Mouse (Mus musculus): ENCODE measurements around the gene Rtn3.
A peak's percentile ranks its signal among the peaks of the same experiment; 100 is the strongest.
"Not testable (repeated sequence)": the region's sequence is repeated elsewhere in the genome, so short reads cannot be mapped to it uniquely, and the experiment has no call there.

The Rtn3 gene

DNA sequence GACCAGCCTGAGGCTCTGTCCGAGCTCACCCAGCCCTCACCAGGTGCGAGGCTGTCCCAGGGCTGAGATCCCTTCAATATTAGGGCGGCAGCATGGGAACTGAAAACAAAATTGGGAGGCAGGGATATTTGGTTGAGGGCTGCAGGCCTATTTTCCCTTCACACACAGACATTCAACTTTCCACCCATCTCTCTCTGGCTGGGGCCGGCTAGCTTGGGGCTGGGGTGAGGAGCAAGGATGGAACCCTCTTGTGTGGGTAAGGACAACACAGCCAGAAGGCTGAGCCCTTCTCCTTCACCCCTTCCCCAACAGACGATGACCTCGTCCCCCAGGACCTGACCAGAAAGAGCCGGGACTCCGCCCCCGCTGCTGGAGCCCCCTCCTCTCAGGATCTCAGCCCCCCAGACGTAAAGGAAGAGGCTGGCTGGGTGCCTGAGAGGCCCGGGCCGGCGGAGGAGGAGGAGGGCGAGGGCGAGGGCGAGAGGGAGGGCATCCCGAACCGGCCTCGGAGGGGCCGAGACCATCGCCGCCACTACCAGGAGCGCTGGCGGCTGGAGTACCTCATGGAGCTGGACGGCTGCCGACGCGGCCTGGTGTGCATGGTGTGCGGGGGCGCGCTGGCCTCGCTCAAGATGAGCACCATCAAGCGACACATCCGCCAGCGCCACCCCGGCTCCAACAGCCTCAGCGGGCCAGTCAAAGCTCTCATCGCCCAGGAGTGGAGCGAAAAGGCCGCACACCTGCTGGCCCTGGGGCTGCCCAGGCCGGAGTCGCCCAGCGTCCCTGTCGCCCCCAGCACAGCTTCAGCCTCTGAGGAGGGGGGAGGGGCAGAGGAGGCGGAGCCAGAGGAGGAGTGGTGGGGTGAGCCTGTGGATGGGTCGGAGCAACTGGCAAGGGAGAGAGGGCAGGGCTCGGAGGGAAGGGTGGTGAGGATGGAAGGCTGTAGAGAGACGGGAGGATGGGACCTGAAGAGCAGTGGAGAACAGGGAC, 61.2 kb downstream of the Rtn3 start:
- peak; percentile 74 for DNase-seq

DNA sequence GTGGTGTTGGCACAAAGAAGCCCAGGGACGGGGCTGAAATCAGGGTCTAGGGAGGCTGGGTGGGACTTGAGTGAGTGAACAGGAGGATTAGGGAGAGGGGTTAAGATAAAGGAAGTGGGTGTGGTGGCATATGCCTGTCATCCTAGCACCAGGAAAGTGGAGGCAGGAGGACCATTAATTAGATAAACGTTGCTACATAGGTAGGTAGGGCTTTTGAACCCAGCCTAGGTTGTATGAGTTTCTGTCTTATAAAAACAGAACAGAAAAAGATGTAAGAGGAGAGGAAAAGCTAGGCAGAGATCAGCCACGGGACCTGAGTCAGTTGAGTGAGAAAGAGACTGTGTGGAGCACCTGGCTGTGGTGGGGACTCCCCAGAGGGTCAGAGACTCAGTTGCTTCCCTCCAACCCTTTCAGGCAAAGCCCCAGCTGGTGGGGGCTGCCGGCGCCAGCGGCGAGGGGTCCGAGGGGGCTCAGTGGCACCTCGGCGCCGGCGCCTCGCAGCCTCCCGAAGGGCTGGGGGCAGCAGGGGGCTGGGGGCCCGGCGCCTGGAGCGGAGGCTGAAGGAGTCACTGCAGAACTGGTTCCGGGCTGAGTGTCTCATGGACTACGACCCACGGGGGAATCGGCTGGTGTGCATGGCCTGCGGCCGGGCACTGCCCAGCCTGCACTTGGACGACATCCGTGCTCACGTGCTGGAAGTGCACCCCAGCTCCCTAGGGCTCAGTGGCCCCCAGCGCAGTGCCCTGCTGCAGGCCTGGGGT, 62.1 kb downstream of the Rtn3 start:
- DNase-seq, result no peak

DNA sequence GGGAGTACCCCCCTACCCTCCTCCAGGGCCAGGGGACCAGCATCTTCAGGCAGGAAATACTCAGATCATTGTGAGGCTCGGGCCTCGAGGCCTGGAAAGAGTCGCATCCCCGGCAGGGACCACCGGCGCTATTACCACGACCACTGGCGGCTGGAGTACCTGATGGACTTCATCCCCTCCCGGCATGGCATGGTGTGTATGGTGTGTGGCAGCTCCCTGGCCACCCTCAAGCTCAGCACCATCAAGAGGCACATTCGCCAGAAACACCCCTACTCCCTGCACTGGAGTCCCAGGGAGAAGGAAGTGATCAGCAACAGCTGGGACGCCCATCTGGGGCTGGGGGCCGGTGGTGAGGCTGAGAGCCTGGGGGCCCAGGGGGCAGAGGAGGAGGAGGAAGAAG, 63.0 kb downstream of the Rtn3 start:
- DNase-seq, result no peak

DNA sequence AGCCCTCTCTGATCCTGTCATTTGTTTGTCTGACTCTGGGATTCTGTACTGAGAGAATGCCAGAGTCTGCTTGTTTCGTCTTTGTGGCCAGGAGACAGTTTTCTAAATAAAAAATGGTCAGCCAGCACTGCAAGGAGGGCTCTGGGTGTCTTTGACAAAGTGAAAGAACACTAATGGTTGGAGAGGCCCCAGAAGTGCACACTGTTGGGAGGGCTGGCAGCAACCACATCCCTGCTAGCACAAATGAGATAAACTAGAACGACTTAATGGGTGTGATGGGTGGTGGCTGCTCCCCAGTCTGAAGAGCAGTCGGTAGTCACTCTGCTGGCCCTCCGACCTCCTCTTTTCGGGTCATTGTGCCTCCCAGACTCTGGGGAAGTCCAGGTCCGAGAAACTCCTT, 63.9 kb downstream of the Rtn3 start:
- DNase-seq, result no peak

DNA sequence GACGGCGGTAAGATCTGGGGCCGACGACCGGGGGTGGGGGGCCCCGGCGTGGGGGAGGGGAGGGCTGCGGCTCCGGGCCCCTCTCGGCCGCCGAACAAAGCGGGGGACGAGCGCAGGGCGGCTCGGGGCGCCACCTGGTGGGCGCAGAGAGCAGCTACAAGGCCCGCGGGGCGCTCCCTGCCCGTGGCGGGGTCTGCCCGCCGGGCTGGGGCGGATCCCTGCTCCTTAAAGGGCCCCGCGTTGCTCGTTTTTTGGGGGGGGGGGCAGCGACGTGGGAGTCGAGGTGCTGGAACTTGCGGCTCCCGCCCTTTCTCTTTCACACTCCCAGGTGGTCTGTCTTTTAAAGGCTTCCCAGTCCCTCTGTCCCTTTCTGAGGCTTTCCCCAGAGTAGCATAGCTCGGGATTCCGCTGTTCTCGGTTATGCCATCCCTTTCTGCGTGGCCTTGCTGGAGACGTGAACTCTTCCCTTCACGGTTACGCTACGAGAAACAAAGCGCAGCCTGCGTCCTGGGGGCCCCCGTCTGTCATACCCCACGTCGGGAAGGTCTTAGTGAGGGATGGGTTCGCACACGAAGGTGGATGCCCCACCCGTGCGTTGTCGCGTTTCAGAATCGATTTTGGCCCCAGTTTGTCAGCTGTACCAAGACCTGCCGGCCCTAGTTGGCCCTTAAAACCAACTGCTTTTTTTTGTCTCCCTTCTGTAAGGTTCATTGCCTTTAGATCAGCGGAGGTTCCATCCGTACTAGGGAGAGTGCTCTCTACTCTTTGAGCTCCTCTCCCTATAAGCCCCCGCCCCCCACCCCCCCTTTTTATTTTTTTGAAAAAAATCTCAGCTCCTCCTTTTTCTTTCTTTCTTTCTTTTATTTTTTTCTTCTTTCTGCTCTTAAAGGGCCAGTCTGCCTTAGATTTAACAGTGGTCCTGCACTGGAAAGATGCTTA, 64.9 kb downstream of the Rtn3 start:
- DNase-seq, result peak; percentile 84

DNA sequence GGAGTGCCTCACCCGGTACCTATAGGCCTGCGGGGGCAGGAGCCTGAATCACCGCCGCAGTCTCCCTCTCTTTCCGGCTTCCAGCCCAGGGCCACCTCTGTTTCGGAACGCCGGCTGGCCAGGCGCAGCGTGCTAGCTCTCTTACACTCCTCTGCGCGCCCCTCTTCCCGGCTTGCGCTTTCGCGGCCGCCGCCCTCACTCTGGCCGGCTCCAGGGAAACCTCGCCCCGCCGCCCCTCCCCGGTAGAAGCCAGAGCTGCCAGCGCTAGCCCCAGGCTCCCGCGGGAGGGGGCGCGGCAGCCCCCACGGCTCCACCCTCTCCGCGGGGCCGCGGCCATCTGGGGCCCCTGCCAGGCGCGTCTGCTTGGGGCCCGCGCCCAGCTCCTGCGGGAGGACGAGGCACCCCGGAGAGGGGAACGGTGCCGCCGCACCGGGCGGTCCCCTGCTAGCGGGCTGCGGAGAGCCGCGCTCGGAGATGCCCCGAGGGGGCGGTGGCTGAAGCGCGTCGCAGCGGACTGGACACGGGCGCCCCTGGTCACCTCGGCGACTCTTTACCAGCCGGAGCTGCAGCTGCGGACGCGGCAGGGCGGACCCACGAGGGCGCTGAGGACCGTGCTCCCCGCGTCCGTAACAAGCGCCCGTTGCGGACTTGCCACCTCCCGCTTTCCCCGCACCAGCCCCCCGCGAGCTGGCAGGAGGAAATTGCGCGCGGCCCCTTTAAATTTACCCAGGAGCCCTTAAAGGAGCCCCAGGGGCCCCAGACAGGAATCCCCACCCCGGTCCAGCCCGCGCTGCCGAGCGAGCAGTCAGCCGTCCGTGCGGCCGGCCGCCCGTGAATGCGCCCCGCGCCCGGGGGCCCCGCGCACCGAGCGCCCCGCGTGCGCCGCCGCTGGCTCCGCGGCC, 66.0 kb downstream of the Rtn3 start, which contains the start of gene 2700081O15Rik:
TSS of gene 2700081O15Rik (plus strand) at position 792 of the 902 bp plus-strand sequence.
- peak; percentile 75 for DNase-seq

DNA sequence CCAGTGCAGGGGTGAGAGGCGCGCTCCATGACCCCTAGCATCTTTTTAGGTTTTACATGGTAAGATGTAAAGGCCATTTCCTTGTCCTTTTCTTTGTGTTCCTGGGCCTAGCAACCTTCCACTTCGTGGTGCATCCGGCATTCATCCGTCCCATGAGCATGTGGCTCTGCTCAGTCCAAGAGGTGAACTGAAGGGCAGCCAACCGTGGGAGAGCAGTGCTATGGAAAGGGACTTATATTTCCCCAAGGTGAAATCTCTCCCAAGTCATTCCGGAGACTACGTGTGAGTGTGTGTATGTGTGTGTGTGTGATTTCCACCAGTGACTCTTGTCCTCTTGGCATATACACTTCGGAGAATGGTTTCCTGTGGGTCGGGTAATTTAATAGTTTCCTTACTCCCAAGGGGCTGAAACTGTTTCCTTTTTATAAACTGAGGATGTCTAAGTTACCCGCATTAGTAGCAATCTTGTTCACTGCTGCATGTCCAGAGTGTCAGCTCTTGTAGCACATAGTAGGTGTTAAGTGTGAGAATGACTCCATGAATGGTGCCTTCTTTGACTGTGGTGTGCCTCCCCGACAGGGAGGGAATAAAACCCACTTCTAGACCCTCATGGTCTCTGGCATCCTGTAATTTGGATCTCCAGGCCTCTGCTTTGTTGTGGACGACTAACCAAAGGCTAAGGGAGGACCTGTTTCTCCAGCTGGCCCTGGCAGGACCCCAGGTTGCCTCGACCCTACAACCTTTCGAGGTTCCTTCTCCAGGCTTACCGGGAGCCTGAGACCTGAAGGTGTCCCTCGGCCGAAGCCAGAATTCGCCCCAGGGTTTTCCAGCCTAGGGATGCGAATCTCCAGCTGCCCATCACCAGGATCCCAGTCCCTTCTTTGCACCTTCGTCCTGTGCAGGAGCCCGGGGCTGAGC, 66.9 kb downstream of the Rtn3 start:
- no peak for DNase-seq

DNA sequence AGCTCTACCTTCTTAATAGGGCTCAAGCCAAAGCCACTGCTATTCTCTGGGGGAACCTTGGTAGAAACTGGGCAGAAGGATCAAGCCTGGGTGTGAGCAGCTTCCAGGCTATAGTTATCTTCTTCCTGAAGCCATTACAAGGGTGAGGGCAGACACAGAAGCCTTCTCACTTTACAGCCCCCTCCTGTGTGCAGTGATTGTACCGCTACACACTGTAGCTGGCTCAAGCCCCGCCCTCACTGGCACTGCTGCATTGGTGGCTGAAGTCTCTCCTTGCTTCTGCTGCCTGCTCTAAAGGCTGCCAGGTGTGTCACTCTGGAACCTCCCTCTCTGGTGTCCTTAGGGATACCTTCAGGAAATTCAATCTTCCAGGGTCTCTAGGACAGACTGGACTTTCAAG, 70.7 kb downstream of the Rtn3 start:
- DNase-seq, result no peak

DNA sequence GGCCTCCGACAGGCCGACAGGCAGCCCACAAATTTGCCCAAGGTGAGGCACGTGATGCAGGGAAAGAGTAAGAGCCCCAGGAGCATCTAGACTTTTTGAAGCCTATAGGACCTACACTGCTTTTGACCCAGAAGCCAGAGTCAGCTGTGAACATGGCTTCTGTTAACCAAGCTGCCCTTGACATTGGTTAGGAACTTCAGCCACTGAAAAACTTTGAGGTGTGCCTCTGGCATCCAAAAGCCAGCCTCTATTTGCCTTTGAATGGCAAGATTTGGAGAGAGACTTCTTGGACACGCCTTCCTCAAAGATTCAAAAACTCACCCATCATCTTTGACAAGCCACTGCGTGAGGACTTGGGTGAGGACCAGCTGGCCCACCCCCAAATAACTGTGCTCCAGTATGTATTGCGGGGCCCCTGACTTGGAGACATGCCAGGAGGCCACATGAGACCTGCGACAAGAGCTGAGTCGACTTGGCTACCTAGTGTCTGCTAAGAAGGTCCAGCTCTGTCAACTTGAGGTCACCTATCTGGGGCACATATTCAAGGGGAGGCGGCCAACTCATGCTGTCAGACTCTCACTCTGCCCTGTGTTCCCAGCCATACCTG, 78.4 kb downstream of the Rtn3 start:
- no peak for DNase-seq

DNA sequence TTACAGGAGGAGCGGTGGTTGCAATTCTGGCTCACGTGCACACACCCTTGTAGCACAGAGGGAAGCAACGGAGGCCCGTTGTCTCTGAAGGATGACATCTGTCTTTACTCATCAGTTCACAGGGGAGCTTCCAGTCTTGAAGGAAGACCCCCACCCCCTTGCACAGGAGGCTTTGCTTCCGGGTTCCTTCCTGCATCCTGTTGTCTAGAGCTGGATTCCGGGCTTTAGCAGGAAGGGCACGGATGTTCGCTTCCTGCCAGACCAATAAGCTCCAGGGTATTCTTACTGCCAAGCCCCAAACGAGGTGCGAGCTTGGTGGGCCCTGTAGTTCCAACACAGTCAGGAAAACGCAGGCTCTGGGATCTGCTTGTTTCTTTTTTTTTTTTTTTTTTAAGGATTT, 82.4 kb downstream of the Rtn3 start:
- no peak for DNase-seq

DNA sequence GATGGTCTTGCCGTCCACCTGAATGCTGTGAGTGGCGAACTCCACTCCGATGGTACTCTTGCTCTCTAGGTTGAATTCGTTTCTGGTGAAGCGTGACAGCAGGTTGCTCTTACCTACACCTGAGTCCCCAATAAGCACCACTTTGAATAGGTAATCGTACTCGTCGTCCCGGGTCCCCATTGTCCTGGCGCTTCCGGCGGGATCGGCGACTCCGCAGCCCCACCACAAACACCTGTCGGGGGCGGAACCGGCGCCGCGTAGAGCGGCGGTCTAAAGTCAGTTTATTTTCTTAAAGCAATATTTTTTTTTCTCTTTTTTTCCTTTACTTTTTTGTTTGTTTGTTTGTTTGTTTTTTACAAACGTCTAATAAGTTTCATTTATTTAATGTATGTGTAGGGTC, 84.2 kb downstream of the Rtn3 start:
- not testable (repeated sequence) for DNase-seq

DNA sequence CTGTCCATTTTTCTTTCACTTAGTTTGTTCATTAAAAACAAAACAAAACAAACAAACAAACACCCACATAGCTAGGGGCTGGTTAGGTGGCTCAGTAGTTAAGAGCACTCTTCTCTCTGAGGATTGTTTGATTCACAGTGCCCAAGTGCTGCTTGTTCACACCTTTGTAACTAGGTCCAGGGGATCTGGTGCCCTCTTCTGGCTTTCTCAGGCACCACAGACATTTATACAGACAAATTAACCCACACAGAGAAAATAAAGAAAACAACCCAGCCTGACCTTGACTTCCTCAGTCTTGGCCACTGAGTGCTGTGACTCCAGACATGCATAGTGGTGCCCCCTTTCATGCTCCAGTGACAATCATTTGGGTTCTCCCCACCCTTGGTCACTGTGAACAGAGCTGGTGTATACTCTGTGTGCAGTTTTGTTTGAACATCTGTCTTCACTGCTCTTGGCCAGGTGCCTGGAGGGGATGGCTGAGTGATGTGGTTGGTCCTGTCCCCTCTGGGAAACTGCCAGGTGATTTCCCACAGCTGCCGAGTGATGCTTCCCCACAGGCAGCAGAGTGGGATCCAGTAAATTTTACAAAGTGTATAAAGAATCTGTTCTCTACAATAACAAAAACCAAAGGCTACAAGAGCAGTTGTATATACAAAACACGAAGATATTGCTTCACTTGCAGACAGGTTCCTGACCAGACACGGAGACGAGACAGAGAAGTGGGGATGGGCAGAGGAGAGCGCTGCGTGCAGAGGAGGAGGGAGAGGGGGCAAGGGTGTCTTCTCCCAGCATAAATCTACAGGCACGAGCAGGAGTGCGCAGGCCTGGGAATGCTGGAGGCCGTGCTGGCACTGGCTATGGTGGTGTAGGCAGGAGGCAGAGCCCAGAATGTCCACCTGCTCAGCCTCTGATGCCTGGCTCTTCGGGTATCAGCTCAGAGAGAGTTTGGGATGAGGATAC, 85.9 kb downstream of the Rtn3 start:
- not testable (repeated sequence) for DNase-seq

DNA sequence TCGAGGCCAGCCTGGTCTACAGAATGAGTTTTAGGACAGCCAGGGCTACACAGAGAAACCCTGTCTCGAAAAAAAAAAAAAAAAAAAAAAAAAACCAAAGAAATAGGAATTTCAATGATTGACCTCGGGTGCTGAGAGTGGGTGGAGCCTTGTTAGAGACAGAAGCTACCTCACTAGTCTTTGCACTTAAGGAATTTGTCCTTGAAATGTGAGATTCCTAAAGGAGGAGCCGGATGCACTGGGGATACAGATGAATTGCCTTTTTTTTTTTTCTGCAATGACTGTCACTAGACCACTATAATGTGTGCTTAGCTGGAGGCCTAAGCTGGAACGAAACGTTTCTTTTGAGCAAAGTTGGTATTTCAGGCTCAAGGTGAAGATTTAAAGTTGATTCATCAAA, 94.6 kb downstream of the Rtn3 start:
- no peak for DNase-seq

DNA sequence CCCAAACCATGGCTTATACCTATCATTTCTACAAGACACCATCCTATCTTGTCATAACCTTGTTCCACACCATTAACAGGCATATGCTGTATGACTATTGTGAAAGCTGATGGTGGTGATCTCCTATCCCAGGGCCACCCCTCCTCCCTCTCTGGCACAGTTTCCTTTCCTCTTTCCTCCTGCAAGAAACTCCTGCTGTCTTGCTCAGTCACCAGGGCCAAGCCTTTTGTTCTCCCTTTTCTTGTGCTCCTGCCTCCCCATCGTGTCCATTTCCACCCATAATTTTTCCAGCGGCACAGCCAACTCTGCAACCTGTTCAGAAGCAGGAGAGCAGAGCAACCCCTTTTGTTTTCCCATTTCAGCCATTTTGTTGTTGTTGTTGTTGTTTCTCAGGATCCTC, 97.0 kb downstream of the Rtn3 start:
- no peak for DNase-seq

DNA sequence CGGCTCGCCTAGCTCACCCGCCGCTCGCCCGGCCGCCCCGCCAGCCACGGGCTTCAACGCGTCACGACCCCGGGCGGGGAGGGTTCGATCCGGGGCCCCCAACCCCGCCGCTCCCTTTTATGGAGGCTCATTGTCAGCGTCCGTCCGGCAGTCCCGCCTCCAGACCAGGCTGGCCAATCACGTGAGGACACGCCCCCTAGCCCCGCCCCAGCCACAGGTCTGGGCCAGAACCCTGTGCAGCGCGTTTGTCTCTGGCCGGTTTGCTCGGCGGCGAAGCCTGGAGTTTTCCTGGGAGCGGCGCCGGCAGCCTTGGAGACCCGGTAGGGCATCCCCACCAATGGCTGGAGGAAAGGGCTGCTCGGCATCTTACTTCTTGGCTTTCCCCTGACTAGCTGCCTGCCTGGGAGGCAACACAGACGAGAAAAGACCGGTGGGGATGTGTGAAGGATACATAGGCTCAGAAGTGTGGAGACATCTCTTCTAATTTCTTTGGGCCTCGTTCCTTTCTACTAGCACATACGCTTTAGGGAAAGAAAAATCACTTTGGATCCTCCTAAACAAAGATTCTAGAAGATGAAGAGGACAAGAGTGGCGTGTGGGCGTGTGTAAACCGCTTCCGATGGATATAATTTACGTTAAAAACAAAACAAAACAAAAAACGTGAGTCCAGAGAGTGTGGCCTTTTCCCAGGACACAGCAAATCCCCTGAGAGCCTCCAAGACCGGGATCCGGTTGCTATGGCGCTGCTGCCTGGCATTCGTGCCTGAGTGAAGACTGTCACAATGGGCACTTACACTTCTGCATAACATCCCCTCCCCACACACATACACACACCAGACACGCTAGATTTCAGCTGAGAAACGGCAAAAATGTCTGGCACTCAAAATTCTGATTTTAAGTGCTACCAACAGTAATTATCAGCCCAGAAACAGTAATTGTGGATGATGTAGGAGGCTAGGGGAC, 99.9 kb downstream of the Rtn3 start, which contains the start of gene Spindoc:
TSS of gene Spindoc (minus strand) at position 92 of the 963 bp plus-strand sequence.
- DNase-seq, result peak; percentile 97

DNA sequence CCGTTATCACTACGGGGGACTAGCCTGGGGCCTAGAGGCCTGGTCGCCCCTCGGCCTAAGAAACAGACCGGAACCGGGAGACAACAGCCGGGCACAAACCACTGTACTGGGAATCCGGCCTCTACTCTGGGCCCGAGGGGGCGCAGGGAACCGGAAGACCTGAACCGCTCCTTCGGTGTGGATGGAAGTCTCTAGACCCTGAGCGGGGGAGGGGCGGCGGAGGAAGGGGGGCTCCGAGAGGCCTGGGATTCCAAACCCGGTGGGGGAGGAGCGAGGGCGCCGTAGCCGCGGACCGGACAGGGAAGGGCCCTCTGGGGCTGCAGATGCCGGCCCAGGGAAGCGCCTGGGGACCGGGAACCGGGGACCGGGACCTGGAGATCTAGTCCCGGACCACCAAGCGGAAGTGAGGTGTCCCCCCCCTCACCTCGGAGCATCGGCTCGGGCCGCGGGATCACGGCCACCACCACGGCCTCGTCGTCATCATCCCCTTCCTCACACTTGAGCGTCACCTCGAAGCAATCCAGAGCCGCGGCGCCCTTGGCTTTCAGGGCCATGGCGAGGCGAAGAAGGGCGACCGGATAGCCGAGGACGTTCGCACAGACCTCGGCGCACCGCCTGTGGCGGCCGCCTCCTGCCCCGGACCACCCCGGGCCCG, 100.7 kb downstream of the Rtn3 start:
- DNase-seq, result peak; percentile 55

DNA sequence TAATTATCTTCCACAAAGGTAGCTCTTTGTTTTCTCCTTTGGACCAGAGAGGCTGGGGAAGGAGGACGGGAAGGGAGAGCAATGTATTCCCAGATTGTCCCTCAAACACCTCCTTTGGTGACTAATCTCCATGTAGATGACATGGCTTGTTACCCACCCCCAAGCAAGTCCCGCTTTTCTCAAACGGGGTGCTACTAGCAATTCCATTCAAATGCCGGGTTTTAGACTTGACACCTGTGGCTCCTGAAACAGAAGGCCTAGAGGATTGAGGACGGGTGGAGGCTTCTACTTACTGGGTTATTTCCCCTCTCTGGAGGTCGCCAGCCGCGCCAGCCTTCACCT, 101.2 kb downstream of the Rtn3 start:
- no peak for DNase-seq

All from right cerebral cortex, postnatal 25 days (tissue).